Mouse (Mus musculus): ENCODE results near the gene Tmco1.
"Not testable (repeated sequence)": the region's sequence is repeated elsewhere in the genome, so short reads cannot be mapped to it uniquely, and the experiment has no call there.

The Tmco1 gene

GRCm38 (mm10) chr1:167336398-167336797, 28.2 kb downstream of the Tmco1 start:
- no peak for DNase-seq (ENCODE audit: low spot score)

- DNase-seq (ENCODE audit: low spot score), result peak; percentile 82
Observed at GRCm38 (mm10) chr1:167337463-167338095, 29.4 kb downstream of the Tmco1 start.

DNA sequence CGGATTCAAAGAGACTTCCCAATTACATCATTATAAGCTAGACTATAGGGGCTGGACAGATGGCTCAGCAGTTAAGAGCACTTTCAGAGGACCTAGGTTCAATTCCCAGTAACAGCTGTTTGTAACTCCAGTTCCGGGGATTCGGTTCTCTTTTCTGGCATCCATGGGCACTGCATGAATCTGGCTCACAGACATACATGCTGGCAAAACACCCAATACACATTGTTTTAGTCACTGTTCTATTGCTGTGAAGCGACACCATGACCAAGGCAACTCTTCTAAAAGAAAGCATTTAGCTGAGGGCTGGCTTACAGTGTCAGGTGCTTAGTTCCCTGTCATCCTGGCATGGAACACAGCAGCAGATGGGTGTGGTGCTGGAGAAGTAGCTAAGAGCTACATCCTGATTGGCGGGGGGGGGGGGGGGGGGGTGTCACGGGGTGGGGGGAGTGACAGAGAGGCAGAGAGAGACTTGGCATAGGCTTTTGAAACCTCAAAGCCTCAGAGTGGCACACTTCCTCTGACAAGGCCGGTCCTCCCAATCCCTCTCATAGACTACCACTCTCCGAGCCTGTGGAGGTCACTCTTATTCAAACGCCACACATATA, 31.1 kb downstream of the Tmco1 start:
- no peak for DNase-seq (ENCODE audit: low spot score)

DNA sequence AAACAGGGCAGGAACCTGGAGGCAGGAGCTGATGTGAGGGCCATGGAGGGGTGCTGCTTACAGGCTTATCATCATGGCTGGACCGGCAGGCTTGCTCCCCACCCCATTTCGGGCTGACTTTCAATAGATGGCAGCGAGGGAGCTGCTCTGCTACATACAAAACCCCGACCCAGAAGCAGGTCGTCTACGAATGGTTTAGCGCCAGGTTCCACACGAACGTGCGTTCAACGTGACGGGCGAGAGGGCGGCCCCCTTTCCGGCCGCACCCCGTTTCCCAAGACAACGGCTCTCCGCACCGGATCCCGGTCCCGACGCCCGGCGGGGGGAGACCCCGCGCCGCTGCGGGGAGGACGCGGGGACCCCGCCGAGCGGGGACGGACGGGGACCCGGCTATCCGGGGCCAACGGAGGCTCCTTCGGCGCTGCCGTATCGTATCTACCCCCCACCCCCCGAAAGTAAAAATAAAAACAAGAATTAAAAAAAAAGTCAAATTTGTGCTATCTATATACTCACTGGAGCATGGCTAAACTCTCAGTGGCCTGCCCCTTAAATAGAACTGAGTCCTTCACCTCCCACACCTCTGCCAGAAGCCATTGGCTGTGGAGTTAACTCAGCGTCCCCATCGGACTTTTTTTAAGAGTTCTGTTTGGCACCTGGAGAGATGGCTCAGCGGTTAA, 32.1 kb downstream of the Tmco1 start:
- DNase-seq (ENCODE audit: low spot score), result no peak

DNA sequence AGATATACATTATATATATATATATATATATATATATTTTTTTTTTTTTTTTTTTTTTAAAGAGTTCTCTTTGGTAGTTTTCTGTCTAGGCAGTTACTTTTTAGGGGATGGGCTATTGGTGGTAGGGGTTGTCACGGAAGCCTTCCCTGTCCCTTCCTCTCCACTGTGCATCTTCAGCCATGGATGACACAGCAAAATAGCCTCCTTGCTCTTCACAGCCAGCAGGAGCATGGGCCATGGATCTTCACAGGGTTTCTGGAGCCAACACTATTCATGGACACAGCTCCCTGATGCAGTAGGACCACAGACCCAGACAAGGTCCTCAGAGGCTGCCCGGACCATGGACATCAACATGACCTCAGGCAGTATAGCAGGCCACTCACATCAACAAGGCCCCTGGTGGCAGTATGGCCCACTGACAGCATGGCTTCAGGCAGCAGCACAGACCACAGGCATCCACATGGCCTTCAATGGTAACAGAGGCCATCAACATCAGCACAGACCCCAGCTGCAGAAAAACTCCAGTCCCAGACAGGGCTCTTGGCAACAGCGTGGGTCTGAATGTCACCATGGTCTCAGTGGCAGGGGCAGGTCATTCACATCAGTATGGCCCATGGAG, 32.8 kb downstream of the Tmco1 start:
- DNase-seq (ENCODE audit: low spot score), result no peak

- DNase-seq (ENCODE audit: low spot score), result no peak
Observed at GRCm38 (mm10) chr1:167342831-167343230, 34.7 kb downstream of the Tmco1 start.

- not testable (repeated sequence) for DNase-seq (ENCODE audit: low spot score)
Observed at GRCm38 (mm10) chr1:167345994-167346520, 37.9 kb downstream of the Tmco1 start.

- DNase-seq (ENCODE audit: low spot score), result not testable (repeated sequence)
Observed at GRCm38 (mm10) chr1:167349206-167349605, 41.0 kb downstream of the Tmco1 start.

GRCm38 (mm10) chr1:167349815-167350596, 41.8 kb downstream of the Tmco1 start, which contains the start of gene Aldh9a1:
Aldh9a1 (plus strand) TSS chr1:167349991.
- DNase-seq (ENCODE audit: low spot score), result peak; percentile 95

GRCm38 (mm10) chr1:167350597-167351415, 42.6 kb downstream of the Tmco1 start:
- DNase-seq (ENCODE audit: low spot score), result no peak

DNA sequence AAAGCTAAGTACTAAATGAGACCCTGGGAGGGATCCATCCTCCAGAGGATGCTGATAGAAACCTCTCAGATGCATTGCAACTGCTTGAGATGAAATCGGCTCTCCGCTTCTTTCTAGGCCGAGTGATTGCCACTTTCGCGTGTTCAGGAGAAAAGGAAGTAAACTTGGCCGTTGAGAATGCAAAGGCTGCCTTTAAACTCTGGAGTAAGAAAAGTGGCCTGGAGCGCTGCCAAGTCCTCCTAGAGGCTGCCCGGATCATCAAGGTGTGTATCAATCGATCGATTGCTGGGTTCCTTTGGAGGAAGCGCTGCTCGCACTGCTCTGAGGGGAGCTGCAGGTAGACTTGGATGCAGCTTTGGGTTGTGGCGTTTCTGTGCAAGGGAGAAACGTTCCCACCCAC, 44.2 kb downstream of the Tmco1 start:
- DNase-seq (ENCODE audit: low spot score), result no peak

GRCm38 (mm10) chr1:167357387-167357786, 49.2 kb downstream of the Tmco1 start:
- DNase-seq (ENCODE audit: low spot score), result no peak

GRCm38 (mm10) chr1:167358731-167359130, 50.6 kb downstream of the Tmco1 start:
- no peak for DNase-seq (ENCODE audit: low spot score)

- no peak for DNase-seq (ENCODE audit: low spot score)
Observed at GRCm38 (mm10) chr1:167360268-167360667, 52.1 kb downstream of the Tmco1 start.

GRCm38 (mm10) chr1:167362819-167363218, 54.6 kb downstream of the Tmco1 start:
- DNase-seq (ENCODE audit: low spot score), result no peak

- no peak for DNase-seq (ENCODE audit: low spot score)
Observed at GRCm38 (mm10) chr1:167363322-167363721, 55.1 kb downstream of the Tmco1 start.

DNA sequence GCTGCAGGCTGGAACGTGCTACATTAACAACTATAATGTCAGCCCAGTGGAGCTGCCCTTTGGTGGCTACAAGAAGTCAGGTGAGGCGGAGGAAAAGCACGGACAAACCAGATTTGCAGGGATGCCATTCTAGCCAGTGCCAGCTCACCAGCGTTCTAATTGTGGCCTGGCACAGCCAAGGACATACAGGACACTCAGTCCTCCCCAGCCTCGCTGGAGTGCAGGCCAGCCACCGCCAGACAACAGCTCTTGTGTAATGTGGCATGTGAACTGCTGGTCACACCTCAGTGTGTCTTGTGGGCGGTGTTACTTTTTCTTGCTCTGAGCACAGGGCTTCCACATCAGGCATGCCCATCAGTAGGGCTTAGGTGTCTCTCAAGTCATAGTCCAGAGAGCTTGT, 57.6 kb downstream of the Tmco1 start:
- DNase-seq (ENCODE audit: low spot score), result no peak

- DNase-seq (ENCODE audit: low spot score), result no peak
Observed at GRCm38 (mm10) chr1:167366621-167367020, 58.4 kb downstream of the Tmco1 start.

GRCm38 (mm10) chr1:167368018-167368417, 59.8 kb downstream of the Tmco1 start:
- DNase-seq (ENCODE audit: low spot score), result no peak

DNA sequence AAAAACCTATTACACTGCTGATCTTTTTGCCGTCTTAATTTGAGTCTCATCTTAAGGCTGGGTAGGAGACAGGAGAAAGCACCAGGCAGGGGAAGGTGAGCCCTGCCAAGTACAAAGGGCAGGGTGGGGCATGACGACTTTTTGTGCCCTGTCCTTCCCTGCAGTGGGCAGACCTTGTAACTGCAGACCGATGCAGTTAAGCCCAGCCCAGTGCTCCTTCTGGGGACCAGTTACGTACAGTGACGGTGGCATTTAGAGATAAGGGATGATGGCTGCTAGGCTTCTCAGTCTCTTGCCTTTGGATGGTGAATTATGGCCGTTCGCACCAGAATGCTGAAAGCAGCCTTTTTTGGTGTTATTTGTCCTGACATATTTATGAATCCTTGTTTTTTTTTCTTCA, 60.3 kb downstream of the Tmco1 start:
- DNase-seq (ENCODE audit: low spot score), result no peak

DNA sequence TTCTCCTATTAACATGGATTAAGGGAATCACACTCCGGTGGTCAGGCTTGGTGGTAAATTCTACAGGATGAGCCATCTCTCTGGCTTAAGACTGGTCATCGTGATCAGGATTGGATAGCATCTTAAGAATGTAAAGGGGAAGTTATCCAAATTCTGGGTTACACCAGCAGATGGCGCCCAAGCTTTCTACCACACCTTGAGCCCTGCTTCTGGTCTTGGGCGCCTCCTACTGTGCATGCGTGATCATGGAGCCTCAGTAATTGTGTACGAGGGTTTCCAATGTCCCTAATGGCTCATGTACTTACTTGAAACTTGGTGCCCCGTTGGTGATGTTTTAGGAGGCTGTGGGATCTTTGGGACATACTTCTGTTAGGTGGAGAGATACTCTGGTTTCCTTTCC, 61.7 kb downstream of the Tmco1 start:
- peak; percentile 69 for DNase-seq (ENCODE audit: low spot score)
